Mouse (Mus musculus) embryonic facial prominence, embryonic 10.5 days (tissue): ENCODE measurements around the gene Dao. TPM values are rescaled to one million over a fixed set of nuclear protein-coding genes. Genes with fewer than 3 reads are reported as not detected.

Source experiments
- DNase-seq: peaks from one replicate; pipeline ENCODE4 v3.0.0-alpha.2; 2017; ENCODE audit warnings: low spot score
- H3K27ac ChIP-seq: fragments of 300-500 bp; sonication (generic); replicated peaks from 2 replicates; pipeline ENCODE4 v1.5.1; 2016; ENCODE audit warnings: mild to moderate bottlenecking
- H3K27me3 ChIP-seq: fragments of 300-500 bp; sonication (generic); replicated peaks from 2 replicates; pipeline ENCODE4 v1.6.1; 2016; ENCODE audit warnings: low read depth, mild to moderate bottlenecking; ENCODE audit not compliant: poor library complexity, severe bottlenecking
- H3K36me3 ChIP-seq: fragments of 300-500 bp; sonication (generic); replicated peaks from 2 replicates; pipeline ENCODE4 v1.6.1; 2016; ENCODE audit warnings: mild to moderate bottlenecking, moderate library complexity
- H3K4me1 ChIP-seq: fragments of 300-500 bp; sonication (generic); 2 replicates; pipeline ENCODE4 v1.6.1; 2016
- H3K4me3 ChIP-seq: fragments of 300-500 bp; sonication (generic); 2 replicates; pipeline ENCODE4 v1.5.1; 2016; ENCODE audit warnings: mild to moderate bottlenecking, moderate library complexity
- H3K9me3 ChIP-seq: fragments of 300-500 bp; sonication (generic); 2 replicates; pipeline ENCODE4 v1.6.1; 2016; ENCODE audit warnings: mild to moderate bottlenecking
- WGBS: fragments of 180-500 bp; shearing (Covaris S2); methylation state at CpG from one replicate; pipeline ENCODE4 v1.1.7; 2016; 5-methylcytosine and 5-hydroxymethylcytosine counted together
- polyA plus RNA-seq: library from polyadenylated mRNA; unstranded; fragments of >200 nt; fragmentation: Nextera tagmentation; extraction: Ambion mirVana; gene quantifications from 2 replicates; pipeline ENCODE4 v1.2.1, GENCODE M21; 2016

Gene Dao
- polyA plus RNA-seq, 1 experiment from 2014 or later = not detected

DNA sequence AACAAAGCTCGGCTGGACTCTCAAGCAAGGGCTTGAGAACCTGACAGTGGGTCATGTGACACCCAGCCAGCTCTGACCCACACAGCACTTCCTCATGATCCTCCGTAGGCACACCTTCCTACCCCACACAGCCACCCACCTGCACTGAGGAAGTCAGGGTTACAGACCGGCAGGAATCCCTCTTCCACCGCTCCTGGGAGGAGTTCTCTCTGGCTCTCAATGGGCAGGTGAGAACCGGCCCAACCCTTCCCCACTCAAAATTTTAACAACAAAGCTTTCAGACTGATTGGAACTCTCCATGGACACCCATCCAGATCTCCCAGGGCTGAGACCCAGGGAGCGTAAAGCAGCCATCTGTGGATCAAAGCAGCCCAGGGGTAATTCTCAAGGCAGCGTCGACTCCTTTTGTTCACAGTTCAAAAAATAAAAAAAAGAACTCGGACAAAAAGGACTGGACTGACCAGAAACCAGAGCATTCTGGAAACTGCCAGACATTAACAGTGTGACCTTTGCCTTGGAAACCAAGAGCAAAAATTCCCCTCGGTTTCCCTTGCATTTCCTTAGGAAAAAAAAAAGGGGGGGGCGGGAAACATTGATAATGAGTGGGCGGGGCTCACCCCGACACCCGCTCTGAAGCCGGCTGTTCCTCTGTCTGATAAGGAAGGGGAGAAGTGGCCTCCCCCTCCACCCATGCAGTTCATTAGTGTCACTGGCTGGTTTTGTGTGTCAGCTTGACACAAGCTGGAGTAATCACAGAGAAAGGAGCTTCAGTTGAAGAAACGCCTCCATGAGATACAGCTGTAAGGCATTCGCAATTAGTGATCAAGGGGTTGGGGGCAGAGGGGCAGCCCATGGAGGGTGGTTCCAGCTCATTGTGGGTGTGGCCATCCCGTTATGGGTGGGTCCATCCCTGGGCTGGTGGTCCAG is 30.7 kb upstream of the Dao start:
- Histone ChIP-seq H3K4me1 (peaks cover 39% of the 10 kb centered on the region), H3K27me3 (no peaks in the 10 kb centered on the region), H3K36me3 (peaks cover 51% of the 10 kb centered on the region), H3K9me3 (no peaks in the 10 kb centered on the region), H3K27ac (peak overlapping the region; percentile 75), H3K4me3 (peak overlapping the region; percentile 21; the same call in 1 of the 2 replicates)
- peak; percentile 30 for DNase-seq
- 30% methylated on average over 18 of the region's 18 CpGs for WGBS

DNA sequence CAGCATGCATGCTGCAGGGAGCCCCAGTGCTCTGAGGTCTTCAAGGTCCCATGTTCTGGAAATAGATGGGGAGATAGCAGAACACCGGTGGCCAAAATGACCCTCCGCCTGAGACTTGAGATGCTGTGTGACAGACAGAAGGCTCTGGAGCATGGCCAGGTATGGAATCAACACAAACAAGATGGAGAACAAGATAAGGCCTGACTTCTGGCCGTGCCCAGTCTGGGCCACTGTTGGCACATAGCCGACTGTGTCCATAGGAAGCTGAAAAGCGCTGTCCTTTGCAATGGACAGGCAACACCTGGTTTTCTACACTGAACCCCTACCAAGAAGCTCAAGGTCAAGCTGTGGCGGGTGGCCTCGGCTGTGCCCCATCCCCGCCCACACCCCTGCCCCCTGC is 29.7 kb upstream of the Dao start:
- peaks cover 39% of the 10 kb centered on the region for H3K4me1 ChIP-seq
- H3K9me3 ChIP-seq = no peaks in the 10 kb centered on the region
- no peak for DNase-seq
- peak overlapping the region; percentile 75; the same call in 1 of the 2 replicates for H3K27ac ChIP-seq
- no peaks in the 10 kb centered on the region for H3K27me3 ChIP-seq
- H3K36me3 ChIP-seq = peaks cover 51% of the 10 kb centered on the region
- peak overlapping the region; percentile 6; the same call in 1 of the 2 replicates for H3K4me3 ChIP-seq
- 91% methylated on average over 8 of the region's 8 CpGs for WGBS

GRCm38 (mm10) chr5:113974576-113974975 is 28.9 kb upstream of the Dao start:
- peaks cover 40% of the 10 kb centered on the region for H3K4me1 ChIP-seq
- WGBS = 54% methylated on average over 15 of the region's 15 CpGs
- no peak for DNase-seq

GRCm38 (mm10) chr5:113975538-113976215 is 27.8 kb upstream of the Dao start:
- H3K27me3 ChIP-seq = no peaks in the 10 kb centered on the region
- no peaks in the 10 kb centered on the region for H3K9me3 ChIP-seq
- H3K4me1 ChIP-seq = peaks cover 51% of the 10 kb centered on the region
- peaks cover 32% of the 10 kb centered on the region for H3K36me3 ChIP-seq
- 0 out of 2 replicates have a peak overlapping the region, but pooled peaks have one; percentile 11 for H3K4me3 ChIP-seq
- DNase-seq = no peak
- WGBS = 68% methylated on average over 9 of the region's 9 CpGs
- H3K27ac ChIP-seq = 0 out of 2 replicates have a peak overlapping the region, but pooled peaks have one; percentile 57

More at GRCm38 (mm10) chr5:113974576-113974975, 28.9 kb upstream of the Dao start:
- Histone ChIP-seq H3K27ac (peak overlapping the region; percentile 57), H3K9me3 (no peaks in the 10 kb centered on the region), H3K36me3 (peaks cover 43% of the 10 kb centered on the region), H3K27me3 (no peaks in the 10 kb centered on the region), H3K4me3 (peak overlapping the region; percentile 18; the same call in 1 of the 2 replicates)

DNA sequence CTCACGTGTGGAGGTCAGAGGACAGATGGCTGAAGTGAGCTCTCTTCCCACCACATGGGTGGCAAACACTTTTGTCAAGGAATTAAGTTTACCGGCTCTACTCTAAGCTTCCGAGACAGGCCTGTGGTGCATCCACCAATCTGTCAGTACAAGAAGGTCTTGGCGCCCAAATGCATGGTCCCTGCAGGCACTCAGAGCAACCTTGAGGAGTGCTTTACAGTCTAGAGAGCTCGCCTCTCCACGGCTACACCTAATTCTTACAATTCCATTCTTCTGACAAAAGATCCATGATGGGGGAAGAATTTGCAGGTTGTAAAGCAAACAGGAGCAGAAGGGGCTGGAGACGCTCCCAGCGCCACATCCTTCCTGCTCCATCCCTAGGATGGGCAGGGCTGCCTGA is 26.9 kb upstream of the Dao start:
- DNase-seq = no peak
- H3K36me3 ChIP-seq = peaks cover 37% of the 10 kb centered on the region
- H3K9me3 ChIP-seq = no peaks in the 10 kb centered on the region
- WGBS = 86% methylated on average over 8 of the region's 8 CpGs
- H3K27me3 ChIP-seq = no peaks in the 10 kb centered on the region
- no peak overlapping the region for H3K4me3 ChIP-seq
- peaks cover 52% of the 10 kb centered on the region for H3K4me1 ChIP-seq
- no peak overlapping the region for H3K27ac ChIP-seq

- 59% methylated on average over 8 of the region's 8 CpGs for WGBS
- peaks cover 40% of the 10 kb centered on the region for H3K36me3 ChIP-seq
- H3K27ac ChIP-seq = no peak overlapping the region
- H3K4me3 ChIP-seq = no peak overlapping the region
- peaks cover 56% of the 10 kb centered on the region for H3K4me1 ChIP-seq
- DNase-seq = no peak
- H3K9me3 ChIP-seq = no peaks in the 10 kb centered on the region
- no peaks in the 10 kb centered on the region for H3K27me3 ChIP-seq
Measured at GRCm38 (mm10) chr5:113977309-113977708, 26.2 kb upstream of the Dao start.

GRCm38 (mm10) chr5:113980511-113980910 is 23.0 kb upstream of the Dao start:
- DNase-seq = no peak
- Histone ChIP-seq H3K9me3 (no peaks in the 10 kb centered on the region), H3K27me3 (no peaks in the 10 kb centered on the region), H3K4me1 (peaks cover 47% of the 10 kb centered on the region), H3K27ac (no peak overlapping the region), H3K36me3 (peaks cover 50% of the 10 kb centered on the region), H3K4me3 (no peak overlapping the region)
- 72% methylated on average over 1 of the region's 1 CpGs for WGBS

DNA sequence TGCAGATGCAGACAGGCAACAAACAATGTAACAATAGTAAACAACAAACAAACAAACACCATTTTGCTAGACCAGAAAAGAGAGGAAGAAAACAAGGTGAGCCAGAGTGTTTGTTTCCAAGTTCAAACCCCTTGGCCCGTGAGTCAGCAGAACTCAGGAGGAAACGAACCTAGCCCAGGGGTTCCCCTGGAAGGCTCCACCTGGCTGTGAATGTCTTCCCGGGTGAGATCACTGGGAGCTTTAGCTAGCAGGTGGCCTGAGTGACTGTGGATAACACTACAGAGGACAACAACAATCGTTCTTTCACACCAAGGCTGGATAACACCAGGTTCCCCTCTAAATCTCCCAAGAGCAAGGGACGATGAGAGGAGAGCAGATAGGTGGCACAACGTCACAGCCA is 22.3 kb upstream of the Dao start:
- Histone ChIP-seq H3K4me3 (no peak overlapping the region), H3K4me1 (peaks cover 47% of the 10 kb centered on the region), H3K9me3 (no peaks in the 10 kb centered on the region), H3K36me3 (peaks cover 55% of the 10 kb centered on the region), H3K27me3 (no peaks in the 10 kb centered on the region), H3K27ac (no peak overlapping the region)
- DNase-seq = no peak
- WGBS = 88% methylated on average over 6 of the region's 6 CpGs

- 82% methylated on average over 8 of the region's 8 CpGs for WGBS
- Histone ChIP-seq H3K27ac (no peak overlapping the region), H3K36me3 (peaks cover 54% of the 10 kb centered on the region), H3K4me3 (no peak overlapping the region), H3K27me3 (no peaks in the 10 kb centered on the region), H3K4me1 (peaks cover 53% of the 10 kb centered on the region), H3K9me3 (no peaks in the 10 kb centered on the region)
- no peak for DNase-seq
Measured at GRCm38 (mm10) chr5:113981843-113982242, 21.7 kb upstream of the Dao start.

DNA sequence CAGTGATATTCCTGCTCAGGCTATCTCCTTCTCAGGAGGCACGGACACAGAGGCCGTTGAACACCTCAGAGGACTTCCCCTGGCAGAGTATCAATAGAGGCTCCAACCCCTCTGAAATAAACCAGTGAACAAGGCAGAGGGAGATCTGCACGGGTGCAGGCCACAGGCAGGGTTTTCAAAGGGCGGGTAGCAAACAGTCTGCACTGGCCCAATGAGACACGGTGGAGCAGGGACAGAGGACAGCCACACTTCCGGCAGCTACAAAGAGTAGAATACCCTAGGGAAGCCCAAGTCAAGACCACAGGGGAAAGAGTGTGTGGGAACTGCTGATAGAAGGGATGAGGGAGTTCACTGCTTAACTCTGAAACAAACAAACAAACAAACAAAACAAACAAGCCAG is 20.0 kb upstream of the Dao start:
- H3K27ac ChIP-seq = no peak overlapping the region
- no peaks in the 10 kb centered on the region for H3K27me3 ChIP-seq
- no peaks in the 10 kb centered on the region for H3K9me3 ChIP-seq
- no peak overlapping the region for H3K4me3 ChIP-seq
- peaks cover 54% of the 10 kb centered on the region for H3K4me1 ChIP-seq
- WGBS = 71% methylated on average over 6 of the region's 6 CpGs
- H3K36me3 ChIP-seq = peaks cover 48% of the 10 kb centered on the region
- no peak for DNase-seq

- WGBS = 94% methylated on average over 13 of the region's 13 CpGs
- Histone ChIP-seq H3K9me3 (no peaks in the 10 kb centered on the region), H3K27me3 (no peaks in the 10 kb centered on the region), H3K36me3 (peaks cover 52% of the 10 kb centered on the region), H3K4me3 (no peak overlapping the region), H3K27ac (no peak overlapping the region), H3K4me1 (peaks cover 54% of the 10 kb centered on the region)
- DNase-seq = no peak
Measured at GRCm38 (mm10) chr5:113984025-113984740, 19.3 kb upstream of the Dao start.

GRCm38 (mm10) chr5:113985737-113986136 is 17.8 kb upstream of the Dao start:
- H3K4me1 ChIP-seq = peaks cover 51% of the 10 kb centered on the region
- 56% methylated on average over 2 of the region's 2 CpGs for WGBS
- no peak for DNase-seq
- no peaks in the 10 kb centered on the region for H3K9me3 ChIP-seq
- H3K36me3 ChIP-seq = peaks cover 60% of the 10 kb centered on the region
- H3K27ac ChIP-seq = peak overlapping the region; percentile 57
- H3K27me3 ChIP-seq = no peaks in the 10 kb centered on the region
- no peak overlapping the region for H3K4me3 ChIP-seq
